Comparison of ENCODE assay signal across 8 mouse cellular contexts in the genomic region with DNA sequence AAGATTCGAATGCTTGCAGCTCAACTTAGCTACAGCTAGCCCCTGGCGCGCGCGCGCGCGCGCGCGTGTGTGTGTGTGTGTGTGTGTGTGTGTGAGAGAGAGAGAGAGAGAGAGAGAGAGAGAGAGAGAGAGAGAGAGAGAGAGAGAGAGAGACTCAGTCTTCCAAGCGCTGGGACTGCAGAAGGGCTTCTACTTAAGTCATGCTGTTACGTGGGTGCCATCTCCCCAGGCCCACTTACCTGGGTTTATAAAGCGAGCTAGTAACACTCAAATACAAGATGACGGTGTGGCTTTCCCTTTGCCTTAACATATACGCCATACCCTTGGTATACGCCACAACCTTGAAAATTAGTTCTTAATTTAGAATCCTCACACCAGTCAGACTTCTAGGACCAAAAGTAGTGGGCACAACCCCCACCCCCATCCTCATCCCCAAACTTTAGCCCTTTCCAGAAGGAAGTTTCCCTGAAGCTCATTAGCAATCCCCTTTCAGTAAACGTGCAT. TPM values are rescaled to one million over a fixed set of nuclear protein-coding genes. Genes with fewer than 3 reads are reported as not detected.
DNase-seq lines count a peak whose midpoint lies in the region; ATAC-seq and TF ChIP-seq lines count a peak whose summit lies in the region.

No protein-coding gene starts in this region.

- no peak for TF ChIP-seq CTCF in heart, adult 2 months (IDR thresholded peaks at IDR 0.05)

- H3K79me2 ChIP-seq in heart, adult 2 months (replicated peaks; ENCODE audit: control insufficient read depth, insufficient read depth, low read length) = no peaks in the 10 kb centered on the region

- H3K9me3 ChIP-seq in forebrain, embryonic 12.5 days = no peaks in the 10 kb centered on the region
- H3K9me3 ChIP-seq in liver, embryonic 13.5 days (replicated peaks) = no peaks in the 10 kb centered on the region

- H3K4me3 ChIP-seq in heart, adult 2 months = peak overlapping the region; percentile 55; the same call in 1 of the 2 replicates
- peak overlapping the region; percentile 46 for H3K4me3 ChIP-seq in forebrain, embryonic 12.5 days (replicated peaks)
- peak overlapping the region; percentile 73 for H3K4me3 ChIP-seq in liver, embryonic 13.5 days (replicated peaks)

- WGBS in heart, adult 2 months = 14% methylated on average over 18 of the region's 18 CpGs
- 9% methylated on average over 18 of the region's 18 CpGs for WGBS in forebrain, embryonic 12.5 days
- WGBS in liver, embryonic 13.5 days (ENCODE audit: insufficient replicate concordance) = 21% methylated on average over 16 of the region's 18 CpGs

- H3K4me2 ChIP-seq in forebrain, embryonic 12.5 days = peak overlapping the region; percentile 67
- peak overlapping the region; percentile 94 for H3K4me2 ChIP-seq in liver, embryonic 13.5 days

- no peaks in the 10 kb centered on the region for H3K27me3 ChIP-seq in heart, adult 2 months (ENCODE audit: control insufficient read depth, insufficient read depth, low read length)
- no peaks in the 10 kb centered on the region for H3K27me3 ChIP-seq in forebrain, embryonic 12.5 days
- H3K27me3 ChIP-seq in liver, embryonic 13.5 days = no peaks in the 10 kb centered on the region

- no peak for DNase-seq in heart, adult 2 months
- no peak for DNase-seq in heart, adult 11 months
- DNase-seq in liver, embryonic 13.5 days = no peak
- DNase-seq in spleen, adult 12 weeks (ENCODE audit: low spot score) = no peak
- DNase-seq in gastrocnemius, postnatal 14 days = no peak
- no peak for DNase-seq in spleen, postnatal 36 days (ENCODE audit: low spot score in 2 of 2)

- H3K27ac ChIP-seq in heart, adult 2 months = peak overlapping the region; percentile 80
- peak overlapping the region; percentile 84 for H3K27ac ChIP-seq in forebrain, embryonic 12.5 days
- peak overlapping the region; percentile 96 for H3K27ac ChIP-seq in liver, embryonic 13.5 days

- peak; percentile 2 for ATAC-seq in CD4-positive, CD25-positive, alpha-beta regulatory T cell, adult 4 months
- ATAC-seq in forebrain, embryonic 12.5 days (ENCODE audit: low FRiP score) = no peak
- no peak for ATAC-seq in liver, embryonic 13.5 days (ENCODE audit: low read depth)

- intact Hi-C loops in heart, adult 2 months (cut with DNase I) = no loop called here
- intact Hi-C loops in gastrocnemius, postnatal 14 days (cut with DNase I; ENCODE audit: low total_unique reads) = no loop called here

- no peak for TF ChIP-seq EP300 in heart, adult 2 months (IDR thresholded peaks at IDR 0.05; ENCODE audit: insufficient read depth, low read depth, low read length)

- H3K36me3 ChIP-seq in heart, adult 2 months (ENCODE audit: control insufficient read depth, insufficient read depth, low read length) = no peaks in the 10 kb centered on the region
- H3K36me3 ChIP-seq in forebrain, embryonic 12.5 days (replicated peaks) = no peaks in the 10 kb centered on the region
- H3K36me3 ChIP-seq in liver, embryonic 13.5 days = no peaks in the 10 kb centered on the region

- TF ChIP-seq POLR2A in heart, adult 2 months (IDR thresholded peaks at IDR 0.05; ENCODE audit: insufficient read depth, low read depth, low read length) = no peak

- H3K9ac ChIP-seq in heart, adult 2 months (ENCODE audit: low read depth, low read length) = peak overlapping the region; percentile 87; the same call in 1 of the 2 replicates
- peak overlapping the region; percentile 62 for H3K9ac ChIP-seq in forebrain, embryonic 12.5 days
- H3K9ac ChIP-seq in liver, embryonic 13.5 days = peak overlapping the region; percentile 82

- no peaks in the 10 kb centered on the region for H3K4me1 ChIP-seq in heart, adult 2 months (ENCODE audit: control insufficient read depth, insufficient read depth, low read length)
- H3K4me1 ChIP-seq in forebrain, embryonic 12.5 days = peaks cover 19% of the 10 kb centered on the region
- H3K4me1 ChIP-seq in liver, embryonic 13.5 days (replicated peaks) = peaks cover 41% of the 10 kb centered on the region

RNA-seq across cellular contexts. Expression of gene Scd2, which starts 25.9 kb away (rescaled TPM):
- total RNA-seq in heart, adult 2 months (2021) = 10 to 100 TPM in 1 of 2 experiments, 1 to 10 TPM in 1; 9.2 to 12.2 TPM
- polyA plus RNA-seq in heart, adult 2 months (2012; rRNA removed) = 21.2 and 31.1 TPM in 2 replicates
- polyA plus RNA-seq in CD4-positive, CD25-positive, alpha-beta regulatory T cell, adult 4 months (2017; shearing (Covaris generic)) = 10 to 100 TPM; 40.3 to 46.7 TPM
- polyA plus RNA-seq in forebrain, embryonic 12.5 days (2016; fragmentation: Nextera tagmentation; extraction: Ambion mirVana) = 470 and 492 TPM in 2 replicates
- 73.7 and 106 TPM in 2 replicates for polyA plus RNA-seq in liver, embryonic 13.5 days (2015; fragmentation: Nextera tagmentation; extraction: Ambion mirVana)
- 10 to 100 TPM; 22.8 to 54.0 TPM for total RNA-seq in gastrocnemius, postnatal 14 days (2021)
